Mouse (Mus musculus): ENCODE results near the gene 4930595D18Rik.

- no peak for TF ChIP-seq CTCF (IDR thresholded peaks at IDR 0.05; ENCODE audit: borderline replicate concordance, control insufficient read depth, extremely low read depth, insufficient read depth, low read length, poor library complexity)
- no peak for TF ChIP-seq POLR2A (IDR thresholded peaks at IDR 0.05; ENCODE audit: control insufficient read depth, extremely low read depth, insufficient read depth, low read length, poor library complexity)
Measured at GRCm38 (mm10) chr12:111125666-111126065, 58.6 kb downstream of the 4930595D18Rik start.

Data from thymus, adult 2 months (tissue).